Mouse (Mus musculus): ENCODE data around the gene Bet1l. TPM values are rescaled to one million over a fixed set of nuclear protein-coding genes. Genes with fewer than 3 reads are reported as not detected.

The Bet1l gene
- polyA plus RNA-seq (2012) = 12.2 and 15.3 TPM in 2 replicates

GRCm38 (mm10) chr7:140857550-140858505, at the start of gene Bet1l:
Gene Bet1l, minus strand, starts transcription at chr7:140857577.

GRCm38 (mm10) chr7:140900220-140900619, 42.8 kb upstream of the Bet1l start, which contains the start of gene Cox8b:
Gene Cox8b, minus strand, starts transcription at chr7:140900446.

GRCm38 (mm10) chr7:140881696-140882468, 24.5 kb upstream of the Bet1l start, which contains the start of the genes Psmd13 and Sirt3:
Gene Psmd13, plus strand, starts transcription at chr7:140881968.
Gene Sirt3, minus strand, starts transcription at chr7:140882309.

GRCm38 (mm10) chr7:140856785-140857549, 410 bp downstream of the Bet1l start, which contains the start of gene Ric8a:
Gene Ric8a, plus strand, starts transcription at chr7:140856957.

GRCm38 (mm10) chr7:140855860-140856784, 1.3 kb downstream of the Bet1l start, which contains the start of gene Gm45785:
Gene Gm45785, minus strand, starts transcription at chr7:140856331.

GRCm38 (mm10) chr7:140847755-140848580, 9.4 kb downstream of the Bet1l start, which contains the start of gene Odf3:
Gene Odf3, plus strand, starts transcription at chr7:140847805.

GRCm38 (mm10) chr7:140844905-140845665, 12.3 kb downstream of the Bet1l start, which contains the start of gene Scgb1c1:
Gene Scgb1c1, plus strand, starts transcription at chr7:140845547.

GRCm38 (mm10) chr7:140834968-140835757, 22.2 kb downstream of the Bet1l start, which contains the start of gene Urah:
Gene Urah, plus strand, starts transcription at chr7:140835018.

GRCm38 (mm10) chr7:140821653-140822329, 35.6 kb downstream of the Bet1l start, which contains the start of gene Zfp941:
Gene Zfp941, minus strand, starts transcription at chr7:140822178.

Other genes starting within 250 kb of the Bet1l start
- not detected in 2 replicates for gene Olfr61, start 228.6 kb downstream of the Bet1l start, polyA plus RNA-seq (2012)
- gene Olfr53, start 211.1 kb downstream of the Bet1l start, polyA plus RNA-seq (2012) = not detected in 2 replicates
- gene Olfr539, start 197.6 kb downstream of the Bet1l start, polyA plus RNA-seq (2012) = not detected in 2 replicates
- not detected in 2 replicates for gene Olfr45, start 175.6 kb downstream of the Bet1l start, polyA plus RNA-seq (2012)
- gene Olfr541, start 160.3 kb downstream of the Bet1l start, polyA plus RNA-seq (2012) = not detected in 2 replicates
- gene Cyp2e1, start 93.8 kb downstream of the Bet1l start, polyA plus RNA-seq (2012) = not detected in 2 replicates
- 0.08 and 2.4 TPM in 2 replicates for gene Syce1, start 69.7 kb downstream of the Bet1l start, polyA plus RNA-seq (2012)
- 0.04 TPM in 1 of 2 replicates, not detected in the other for gene Zfp941, start 35.4 kb downstream of the Bet1l start, polyA plus RNA-seq (2012)
- gene Urah, start 22.6 kb downstream of the Bet1l start, polyA plus RNA-seq (2012) = not detected in 2 replicates
- not detected in 2 replicates for gene Scgb1c1, start 12.0 kb downstream of the Bet1l start, polyA plus RNA-seq (2012)
- not detected in 2 replicates for gene Odf3, start 9.8 kb downstream of the Bet1l start, polyA plus RNA-seq (2012)
- 3.4 and 3.5 TPM in 2 replicates for gene Gm45785, start 1.2 kb downstream of the Bet1l start, polyA plus RNA-seq (2012)
- gene Ric8a, start 620 bp downstream of the Bet1l start, polyA plus RNA-seq (2012) = 81.9 and 99.2 TPM in 2 replicates
- gene Psmd13, start 24.4 kb upstream of the Bet1l start, polyA plus RNA-seq (2012) = 72.0 and 88.0 TPM in 2 replicates
- gene Sirt3, start 24.7 kb upstream of the Bet1l start, polyA plus RNA-seq (2012) = 87.3 and 88.0 TPM in 2 replicates
- not detected in 2 replicates for gene Cox8b, start 42.9 kb upstream of the Bet1l start, polyA plus RNA-seq (2012)
- gene Nlrp6, start 63.3 kb upstream of the Bet1l start, polyA plus RNA-seq (2012) = 0.11 and 0.89 TPM in 2 replicates
- gene Pgghg, start 83.8 kb upstream of the Bet1l start, polyA plus RNA-seq (2012) = 12.1 and 13.0 TPM in 2 replicates
- 0.30 and 0.40 TPM in 2 replicates for gene Ifitm5, start 92.7 kb upstream of the Bet1l start, polyA plus RNA-seq (2012)
- not detected in 2 replicates for gene Gm45717, start 98.4 kb upstream of the Bet1l start, polyA plus RNA-seq (2012)
- 395 and 470 TPM in 2 replicates for gene Ifitm2, start 98.4 kb upstream of the Bet1l start, polyA plus RNA-seq (2012)
- 21.2 and 24.3 TPM in 2 replicates for gene Ifitm1, start 109.6 kb upstream of the Bet1l start, polyA plus RNA-seq (2012)
- gene Ifitm3, start 153.2 kb upstream of the Bet1l start, polyA plus RNA-seq (2012) = 34.6 and 44.1 TPM in 2 replicates
- 2.4 and 4.7 TPM in 2 replicates for gene Ifitm6, start 160.3 kb upstream of the Bet1l start, polyA plus RNA-seq (2012)
- gene Gm17387, start 171.6 kb upstream of the Bet1l start, polyA plus RNA-seq (2012) = not detected in 2 replicates
- gene B4galnt4, start 203.5 kb upstream of the Bet1l start, polyA plus RNA-seq (2012) = 5.3 and 7.4 TPM in 2 replicates
- 5.2 and 6.1 TPM in 2 replicates for gene Pkp3, start 220.6 kb upstream of the Bet1l start, polyA plus RNA-seq (2012)
- gene Sigirr, start 243.0 kb upstream of the Bet1l start, polyA plus RNA-seq (2012) = 25.0 and 28.0 TPM in 2 replicates

Measured in megakaryocyte-erythroid progenitor cell, adult 5 weeks (primary cell).